Mouse (Mus musculus) kidney, adult 11 months (tissue): ENCODE results near the gene Anp32a.

Experiments
- DNase-seq: peaks from one replicate; pipeline ENCODE4 v3.0.0; 2022

Gene Anp32a

DNA sequence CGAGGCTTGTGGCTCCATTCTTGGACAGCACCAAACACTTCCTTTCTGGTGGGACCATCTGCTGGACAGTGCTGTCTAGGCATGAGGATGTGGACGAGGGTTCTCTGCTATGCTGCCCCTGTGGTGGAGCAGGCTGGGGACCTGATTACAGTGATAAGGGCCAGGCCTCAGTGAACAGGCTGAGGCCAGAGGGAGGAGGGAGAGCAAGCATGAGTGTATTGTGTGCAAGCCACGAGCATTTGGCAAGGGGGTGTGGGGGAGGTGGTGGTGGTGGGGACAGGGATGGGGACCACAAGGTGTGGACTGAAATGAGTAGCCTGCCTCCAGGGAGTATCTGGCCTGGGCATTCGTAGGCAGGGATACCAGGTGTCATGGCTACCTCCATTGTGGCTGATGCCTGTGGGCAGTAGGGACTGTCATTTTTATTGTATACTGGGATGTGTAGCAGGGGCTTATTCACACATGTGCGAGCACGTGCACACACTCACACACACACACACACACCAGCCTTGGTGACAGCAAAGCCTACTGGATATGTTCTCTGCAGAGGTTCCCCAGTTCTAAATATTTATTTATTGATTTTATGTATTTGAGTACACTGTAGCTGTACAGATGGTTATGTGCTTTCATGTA, 29.7 kb downstream of the Anp32a start:
- DNase-seq: no peak

DNA sequence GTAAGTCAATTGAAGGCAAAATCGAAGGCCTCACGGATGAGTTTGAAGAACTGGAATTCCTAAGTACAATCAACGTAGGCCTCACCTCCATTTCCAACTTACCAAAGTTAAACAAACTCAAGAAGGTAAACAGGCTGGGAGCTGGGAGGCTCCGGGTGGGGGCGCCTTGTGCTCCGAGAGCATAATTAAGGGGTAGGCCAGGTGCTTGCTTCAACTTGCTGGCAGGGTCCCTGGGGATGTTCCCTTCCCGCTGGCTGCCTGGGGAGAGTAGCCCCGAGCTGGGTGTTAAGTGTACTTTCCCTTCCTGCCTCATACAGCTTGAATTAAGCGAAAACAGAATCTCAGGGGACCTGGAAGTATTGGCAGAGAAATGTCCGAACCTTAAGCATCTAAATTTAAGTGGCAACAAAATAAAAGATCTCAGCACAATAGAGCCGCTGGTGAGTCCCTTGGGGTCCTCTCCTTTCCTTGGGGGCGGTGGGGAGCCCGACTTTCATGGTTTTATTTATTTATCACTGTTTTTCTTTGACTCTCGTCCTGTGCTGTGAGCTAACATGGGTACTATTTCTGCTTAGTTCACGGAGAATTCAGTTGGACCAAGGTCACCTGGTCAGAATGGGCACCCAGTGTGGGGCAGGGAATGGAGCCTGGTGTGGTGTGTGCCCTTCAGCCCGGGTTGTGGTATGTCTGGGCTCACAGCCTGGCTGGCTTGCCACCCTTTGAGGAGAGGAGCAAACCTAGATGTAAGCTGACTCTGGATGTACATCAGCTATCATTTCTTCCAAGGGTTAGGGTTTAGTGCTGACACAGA, 30.9 kb downstream of the Anp32a start:
- no peak for DNase-seq

DNA sequence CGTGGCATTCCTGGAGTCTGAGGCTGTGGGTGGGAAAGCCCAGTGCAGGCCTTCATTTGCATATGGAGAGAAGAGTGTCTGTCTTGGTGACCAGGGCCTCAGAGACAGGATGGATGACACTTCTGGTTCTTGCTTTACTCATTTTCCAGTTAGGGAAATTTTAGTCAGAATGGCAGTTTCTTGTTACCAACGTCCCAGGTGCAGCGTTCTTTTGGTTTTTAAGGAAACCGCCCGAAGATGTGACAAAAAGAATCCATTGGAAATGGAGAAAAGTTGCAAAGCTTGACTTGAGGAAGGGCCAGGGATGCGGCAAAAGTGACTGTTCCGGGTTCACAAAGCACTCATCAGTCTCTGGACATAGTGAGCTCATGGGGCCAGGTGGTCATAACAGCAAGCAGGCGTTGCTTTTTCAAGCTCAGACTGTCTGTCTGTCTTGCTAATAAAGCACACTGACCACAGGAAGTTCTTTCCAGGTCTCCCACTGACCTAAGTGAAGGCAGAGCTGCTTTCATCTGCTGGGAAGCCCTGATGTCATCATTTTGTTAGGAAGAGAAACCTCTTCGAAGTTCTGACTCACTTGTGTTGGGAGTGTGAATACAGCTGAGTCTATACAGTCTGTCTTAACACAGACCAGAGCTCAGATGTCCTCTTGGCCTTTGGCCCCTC, 31.6 kb downstream of the Anp32a start:
- no peak for DNase-seq

DNA sequence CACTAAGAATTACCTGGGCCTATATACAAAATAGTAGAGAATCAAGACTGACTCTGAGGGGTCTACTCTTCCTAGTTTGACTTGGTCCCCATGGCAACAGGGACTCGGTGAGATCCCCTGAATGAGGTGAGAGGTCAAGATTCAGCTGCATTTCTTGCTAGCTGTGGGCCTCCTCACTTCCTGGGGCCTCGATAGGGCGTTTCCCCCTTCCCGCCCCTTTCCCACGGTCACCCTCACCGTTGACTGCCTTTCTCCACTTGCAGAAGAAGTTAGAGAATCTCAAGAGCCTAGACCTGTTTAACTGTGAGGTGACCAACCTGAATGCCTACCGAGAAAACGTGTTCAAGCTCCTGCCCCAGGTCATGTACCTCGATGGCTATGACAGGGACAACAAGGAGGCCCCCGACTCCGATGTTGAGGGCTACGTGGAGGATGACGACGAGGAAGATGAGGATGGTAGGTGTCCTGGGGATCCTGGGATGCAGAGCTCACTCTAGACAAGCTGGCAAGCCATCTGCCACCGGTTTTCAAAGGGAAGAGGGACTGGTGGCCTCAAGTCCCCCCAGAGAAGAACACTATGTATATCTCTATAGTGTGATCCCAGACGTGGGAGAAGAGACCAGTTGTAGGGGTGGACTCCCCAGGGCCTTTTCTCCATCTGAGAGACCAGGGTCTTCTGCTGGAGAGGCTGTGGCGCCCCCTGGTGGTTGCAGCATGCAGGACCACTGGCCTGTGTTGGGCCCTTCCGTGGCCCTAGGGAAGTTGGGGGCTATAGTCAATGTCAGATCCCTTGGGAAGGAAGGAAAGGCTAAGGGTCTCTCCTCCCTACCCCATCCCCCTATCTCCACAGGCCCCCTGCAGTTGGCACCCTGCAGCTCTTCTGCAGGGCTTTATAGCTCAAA, 32.4 kb downstream of the Anp32a start:
- DNase-seq: no peak

DNA sequence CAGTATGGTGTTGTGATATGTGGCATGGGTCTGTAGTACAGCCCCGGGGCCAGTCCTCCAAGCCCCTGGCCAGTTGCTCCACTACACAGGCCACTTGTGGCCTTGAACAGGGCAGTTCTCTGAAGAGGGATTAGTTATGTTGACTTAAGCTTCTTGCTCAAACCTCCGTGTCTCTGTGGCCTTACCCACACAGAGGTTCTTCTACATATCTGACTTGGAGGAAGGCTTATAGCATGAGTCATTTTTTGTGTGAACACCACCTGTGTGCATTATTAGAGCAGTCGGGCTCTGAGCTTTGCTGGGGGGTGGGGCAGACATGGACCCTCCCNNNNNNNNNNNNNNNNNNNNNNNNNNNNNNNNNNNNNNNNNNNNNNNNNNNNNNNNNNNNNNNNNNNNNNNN, 33.2 kb downstream of the Anp32a start:
- no peak for DNase-seq

DNA sequence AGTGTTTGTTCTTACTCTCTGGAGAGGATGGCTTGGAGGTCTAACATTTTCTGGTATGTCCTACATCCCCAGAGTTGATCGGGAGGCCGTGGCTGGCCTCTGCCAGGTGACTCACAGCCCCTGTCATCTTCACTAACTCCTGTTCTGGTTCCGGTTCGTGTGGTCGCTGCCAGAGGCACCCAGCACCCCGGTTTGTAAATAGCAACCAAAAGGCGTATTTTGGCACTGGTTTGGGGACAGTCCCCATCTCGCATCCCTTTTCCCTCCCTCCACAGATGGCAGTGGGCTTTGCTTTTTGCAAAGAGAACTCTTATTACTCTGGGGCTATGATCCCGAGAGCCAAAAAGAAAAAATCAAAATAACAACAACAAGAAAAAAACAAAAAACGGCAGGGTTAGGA, 36.8 kb downstream of the Anp32a start:
- no peak for DNase-seq

DNA sequence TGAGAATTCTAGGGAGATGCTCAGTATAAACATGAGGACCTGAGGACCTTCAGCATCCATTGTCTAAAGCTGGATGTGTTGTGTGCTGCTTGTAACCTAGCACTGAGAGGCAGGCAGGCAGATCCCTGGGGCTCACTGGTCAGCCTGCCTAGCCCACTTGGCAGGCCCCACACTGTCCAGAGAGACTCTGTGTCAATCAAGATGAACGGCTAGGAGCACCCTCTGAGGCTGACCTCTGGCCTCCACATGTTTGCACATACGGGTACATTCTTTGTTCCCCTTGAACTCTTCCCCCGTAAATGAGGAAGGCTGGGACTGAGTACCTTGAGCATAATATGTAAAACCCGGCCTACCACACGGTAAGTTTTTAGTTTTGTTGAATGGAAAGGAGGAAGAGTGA, 39.3 kb downstream of the Anp32a start:
- no peak for DNase-seq

DNA sequence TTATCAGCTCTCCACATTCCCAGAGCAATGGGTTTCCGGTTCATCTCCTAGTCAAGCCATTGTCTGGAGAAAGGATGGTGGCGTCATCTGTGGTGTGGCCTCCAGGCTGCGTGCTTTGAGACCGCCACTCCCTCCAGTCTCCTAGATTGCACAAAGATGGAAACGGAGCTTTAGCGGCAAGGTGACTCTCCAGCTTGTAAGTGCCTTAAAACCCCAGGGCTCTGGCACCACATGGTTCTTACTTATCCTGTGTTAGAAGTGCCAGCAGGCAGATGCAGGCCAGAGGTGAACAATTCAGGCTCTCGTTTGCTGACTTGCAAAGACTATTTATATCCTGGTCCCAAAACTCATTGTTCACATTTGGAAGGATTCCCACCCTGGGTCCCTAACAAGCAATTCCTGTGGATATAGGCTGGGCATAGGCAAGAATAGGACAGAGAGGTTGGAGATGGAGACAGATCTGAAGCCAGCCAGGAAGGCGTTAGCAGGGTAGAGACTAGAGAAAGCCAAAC, 40.4 kb downstream of the Anp32a start:
- DNase-seq: no peak

DNA sequence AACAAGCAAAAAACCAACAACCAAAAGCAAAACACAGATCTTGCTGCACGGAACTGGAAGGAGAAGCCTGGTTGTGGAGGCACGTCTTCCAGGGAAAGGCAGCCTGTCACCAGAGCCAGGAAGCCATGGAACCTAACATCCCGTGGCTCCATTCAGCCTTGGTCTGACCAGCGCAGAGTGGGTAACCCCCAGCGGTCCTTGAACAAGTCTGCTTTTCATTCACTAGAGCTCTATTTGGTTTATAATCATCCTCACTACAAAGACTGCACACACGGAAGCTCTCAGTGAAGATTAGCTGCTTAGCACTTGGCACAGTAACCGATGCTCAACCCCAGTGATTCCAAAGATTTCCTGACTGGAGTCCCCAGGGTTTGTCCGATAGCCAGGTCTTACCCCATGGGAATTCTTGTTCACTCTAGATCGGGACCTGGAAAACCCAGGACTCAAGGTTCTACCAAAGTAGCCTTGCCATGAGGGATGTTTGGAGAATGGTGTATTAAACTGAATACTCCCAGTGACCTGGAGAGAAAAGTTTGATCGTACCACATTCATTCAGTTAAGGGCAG, 41.5 kb downstream of the Anp32a start:
- no peak for DNase-seq

DNA sequence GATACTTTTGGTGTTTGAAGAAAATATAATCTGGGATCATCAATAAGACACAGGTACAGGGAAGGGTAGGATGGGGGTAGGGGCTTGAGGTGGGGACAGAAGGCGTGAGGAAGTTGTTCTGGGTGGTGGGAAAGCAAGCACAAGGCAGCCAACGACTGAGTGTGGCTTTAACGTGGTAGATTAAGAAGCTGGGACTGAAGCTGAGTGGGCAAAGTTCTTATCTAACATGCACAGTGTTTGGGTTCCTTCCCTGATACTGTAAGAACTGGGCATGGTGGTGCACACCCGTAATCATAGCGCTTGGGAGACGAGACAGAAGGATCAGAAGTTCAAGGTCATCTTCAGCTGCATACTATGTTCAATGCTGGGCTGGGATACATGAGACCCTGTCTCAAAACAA, 44.0 kb downstream of the Anp32a start:
- no peak for DNase-seq

DNA sequence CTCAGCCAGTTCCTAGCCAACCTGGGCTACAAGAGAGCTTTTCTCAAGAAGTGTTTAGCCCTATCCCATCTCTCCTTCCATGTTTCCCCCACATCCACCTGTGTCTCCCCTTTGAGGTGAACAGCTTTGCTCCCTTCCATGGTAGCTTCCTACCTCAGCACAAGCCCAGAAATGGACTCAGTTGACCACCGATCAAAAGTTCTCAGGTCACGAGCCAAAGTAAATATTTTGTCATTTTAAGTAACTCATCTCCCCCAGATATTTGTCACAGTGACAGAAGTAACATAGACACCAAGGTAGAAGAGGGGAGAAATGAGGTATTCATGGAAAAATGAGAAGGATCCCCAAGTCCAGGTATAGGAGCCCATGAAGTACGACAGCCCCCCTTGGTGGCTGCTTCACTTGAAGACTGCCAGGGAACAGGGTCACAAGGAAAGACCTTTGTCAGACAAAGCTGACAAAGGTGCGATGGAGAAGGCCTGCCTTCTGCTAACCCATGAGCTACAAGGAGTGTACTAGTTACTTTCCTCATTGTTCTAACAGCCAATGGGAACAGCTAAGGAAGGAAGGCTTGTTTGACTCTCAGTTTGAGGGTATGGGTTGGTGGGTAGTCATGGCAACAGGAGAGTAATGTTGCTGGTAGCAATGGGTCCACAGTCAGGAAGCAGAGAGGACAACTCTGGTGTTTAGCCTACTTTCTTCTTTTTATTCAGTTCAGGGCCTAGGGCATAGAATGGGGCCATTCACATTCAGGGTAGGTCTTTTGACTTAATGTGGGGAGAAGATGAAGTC, 44.8 kb downstream of the Anp32a start:
- no peak for DNase-seq

DNA sequence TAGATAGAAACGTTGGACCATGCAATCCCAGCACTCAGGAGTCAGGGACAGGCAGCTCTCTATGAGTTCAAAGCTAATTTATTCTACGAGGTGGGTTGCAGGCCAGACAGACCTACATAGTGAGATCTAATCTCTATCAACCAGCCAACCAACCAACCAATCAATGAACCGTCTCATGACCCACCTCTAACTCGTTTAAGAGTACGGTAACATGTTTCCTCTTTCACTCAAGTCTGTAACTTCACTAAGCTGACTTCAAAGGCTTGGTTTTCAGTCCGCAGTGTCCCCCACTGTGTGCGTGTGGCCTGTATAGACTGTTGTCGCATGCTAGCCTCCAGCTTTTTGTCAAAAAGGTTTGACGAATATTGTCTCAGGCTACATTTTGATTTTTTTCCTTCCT, 48.6 kb downstream of the Anp32a start:
- no peak for DNase-seq

DNA sequence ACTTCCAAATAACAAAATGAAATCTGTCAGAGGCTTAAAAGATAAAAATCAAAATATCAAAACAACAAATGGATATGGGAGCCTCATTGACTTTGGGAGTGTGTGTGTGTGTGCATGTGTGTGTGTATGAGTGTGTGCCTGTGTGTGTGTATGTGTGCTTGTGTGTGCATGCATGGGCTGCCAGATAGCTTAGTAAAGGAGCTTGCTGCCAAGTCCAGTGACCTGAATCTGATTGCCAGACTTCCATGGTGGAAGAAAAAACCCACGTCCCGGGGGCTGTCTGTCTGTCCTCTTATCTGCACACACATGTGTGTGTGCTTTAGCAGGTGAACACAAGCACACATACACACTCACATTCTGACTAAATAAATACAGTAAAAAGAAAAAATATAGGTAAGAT, 52.4 kb downstream of the Anp32a start:
- DNase-seq: no peak

DNA sequence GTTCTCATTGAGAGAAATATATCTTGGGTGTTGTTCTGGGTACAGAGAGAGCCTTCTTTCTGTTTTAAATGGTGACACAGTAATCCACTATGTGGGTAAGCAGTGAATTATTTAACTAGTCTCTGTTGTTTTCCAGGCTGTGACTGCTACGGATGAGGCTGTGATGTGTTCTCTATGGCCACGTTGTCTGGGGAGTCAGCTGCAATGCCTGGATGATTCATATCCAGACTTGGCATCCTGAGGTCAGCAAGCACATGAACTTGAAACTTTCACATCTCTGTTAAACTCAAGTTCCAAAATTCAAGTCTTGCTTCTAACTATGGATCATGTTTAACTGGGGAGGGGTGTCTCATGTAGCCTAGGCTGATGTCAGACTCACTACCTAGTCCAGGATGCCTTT, 53.1 kb downstream of the Anp32a start:
- no peak for DNase-seq

DNA sequence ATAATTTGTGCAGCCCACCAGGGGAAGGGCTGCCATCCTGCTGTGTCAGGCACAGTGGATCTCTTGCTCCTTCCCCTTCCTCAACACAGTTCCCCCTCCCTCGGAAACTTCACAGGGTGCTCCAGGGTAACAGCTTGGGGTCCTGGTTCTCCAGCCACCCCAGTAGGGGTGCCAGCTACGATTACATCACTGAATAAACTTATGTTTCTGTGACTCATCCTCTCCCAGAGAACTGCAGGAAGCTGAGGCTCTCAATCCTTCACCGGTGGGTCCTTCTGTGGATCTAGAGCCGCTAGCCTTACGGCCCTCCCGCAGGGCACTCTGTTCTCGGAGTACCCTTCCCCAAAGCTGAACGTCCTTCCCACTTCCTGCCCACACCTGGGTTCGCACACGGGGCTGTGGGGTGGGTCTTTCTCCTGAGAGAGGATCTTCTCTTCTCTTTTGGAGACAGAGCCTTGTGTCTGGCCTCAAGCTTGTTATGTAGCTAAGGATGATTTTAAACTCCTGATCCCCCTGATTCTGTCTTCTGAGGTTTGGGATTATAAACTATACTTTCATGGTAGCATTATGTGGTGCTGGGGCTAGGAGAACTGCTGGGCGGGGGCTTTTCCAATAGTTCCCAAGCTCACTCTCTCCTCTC, 59.6 kb downstream of the Anp32a start:
- DNase-seq: no peak

DNA sequence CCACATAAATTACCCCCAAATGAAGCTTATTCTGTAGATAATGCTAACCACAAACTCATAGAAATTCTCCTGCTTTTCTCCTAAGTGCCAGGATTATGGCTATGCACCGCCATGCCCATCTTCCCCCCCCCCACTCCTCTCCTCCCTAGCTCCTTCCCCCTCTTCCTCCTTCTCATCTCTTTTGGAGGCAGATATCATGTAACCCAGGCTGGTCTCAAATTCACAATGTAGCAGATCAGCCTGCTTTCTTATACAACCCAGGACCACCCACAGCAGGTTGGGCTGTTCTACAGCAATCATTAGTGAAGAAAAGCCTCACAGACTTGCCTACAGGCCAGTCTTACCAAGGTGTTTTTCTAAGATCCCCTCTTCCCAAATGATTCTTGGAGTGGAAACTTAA, 60.5 kb downstream of the Anp32a start:
- no peak for DNase-seq

DNA sequence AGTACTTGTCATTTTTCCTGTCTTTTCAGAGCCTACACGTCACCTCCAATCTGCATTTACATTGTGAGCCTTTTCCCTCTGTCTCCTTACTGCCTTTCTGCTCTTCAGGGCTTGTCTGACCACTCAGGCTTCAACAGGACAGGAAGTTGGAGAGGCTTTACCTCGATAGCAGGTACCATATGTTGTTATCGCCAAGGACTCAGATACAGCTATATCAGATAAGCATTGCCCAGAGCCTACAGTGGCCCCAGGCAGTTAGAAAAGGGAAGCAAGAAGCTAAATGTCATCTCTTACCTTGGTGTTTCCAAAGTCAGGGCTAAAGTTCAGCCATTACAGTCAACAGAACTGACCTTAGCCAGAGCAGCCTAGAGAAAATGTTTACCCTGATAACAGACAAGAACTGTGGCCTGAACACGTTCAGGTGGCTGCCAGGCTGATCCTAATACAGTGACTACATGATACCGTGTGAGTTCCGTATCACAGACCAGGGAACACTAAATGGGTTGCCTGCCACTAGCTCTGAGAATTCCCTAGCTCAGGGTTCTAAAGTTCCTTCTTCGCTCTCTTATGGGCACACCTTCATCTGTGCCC, 65.4 kb downstream of the Anp32a start:
- no peak for DNase-seq

DNA sequence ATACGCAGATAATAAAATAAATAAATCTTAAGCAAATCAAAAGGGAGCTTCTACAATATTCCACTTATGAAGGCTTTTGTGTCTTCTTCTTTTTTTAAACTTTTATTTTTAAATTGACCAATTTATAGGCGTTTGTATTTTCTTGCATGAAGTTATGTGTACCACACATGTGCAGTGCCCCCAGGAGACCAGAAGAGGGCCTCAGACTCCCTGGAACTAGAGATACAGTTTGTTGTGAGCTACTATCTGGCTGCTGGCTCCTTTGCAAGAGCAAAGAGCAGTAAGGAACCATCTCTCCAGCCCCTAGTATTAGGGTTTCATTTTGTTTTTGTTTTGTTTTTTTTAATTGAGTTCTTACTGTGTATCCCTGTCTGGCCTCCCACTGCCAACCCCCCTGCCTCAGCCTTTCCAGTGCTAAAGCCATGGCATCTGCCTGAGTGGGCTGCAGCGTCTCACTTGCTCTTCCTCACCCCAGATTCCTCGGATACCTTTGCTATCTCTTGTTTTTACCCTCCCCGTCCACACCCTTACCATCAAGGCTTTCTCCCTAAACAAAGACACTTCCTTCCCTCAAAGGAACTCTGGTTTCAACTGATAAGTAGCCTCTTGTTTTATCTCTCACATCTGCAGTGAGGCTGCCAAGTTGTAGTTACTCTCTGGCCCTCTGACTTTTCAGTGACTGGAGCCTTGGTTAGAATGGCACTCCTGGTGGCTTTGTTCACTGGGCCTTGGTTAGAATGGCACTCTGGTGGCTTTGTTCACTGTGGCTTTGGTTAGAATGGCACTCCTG, 66.5 kb downstream of the Anp32a start:
- no peak for DNase-seq

DNA sequence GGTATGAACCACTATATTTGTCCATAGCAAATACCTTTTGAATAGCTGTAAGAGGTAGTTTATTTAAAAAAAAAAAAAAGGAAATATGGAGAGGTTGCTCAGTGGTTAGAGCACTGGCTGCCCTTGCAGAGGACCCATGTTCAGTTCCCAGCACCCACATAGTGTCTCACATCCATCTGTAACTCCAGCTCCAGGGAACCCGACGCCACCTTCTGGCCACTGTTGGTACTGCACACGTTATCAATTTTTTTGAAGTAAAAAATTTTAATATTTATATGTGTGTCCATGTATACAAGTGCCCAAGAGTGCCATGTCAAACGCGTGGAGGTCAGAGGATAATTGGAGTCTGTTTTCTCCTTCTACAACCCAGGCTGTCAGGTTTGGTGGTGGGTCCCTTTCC, 77.6 kb downstream of the Anp32a start:
- DNase-seq: no peak
